8 mouse cellular contexts compared by ENCODE assay signal in genomic region chr2:130697153-130697810, GRCm38 (mm10). TPM values are rescaled to one million over a fixed set of nuclear protein-coding genes. Genes with fewer than 3 reads are reported as not detected.
A peak's percentile ranks its signal among the peaks of the same experiment; 100 is the strongest.
DNase-seq lines count a peak whose midpoint lies in the region; ATAC-seq and TF ChIP-seq lines count a peak whose summit lies in the region.

TSS of gene Slc4a11 (minus strand) at chr2:130697519.

- under 1% methylated on average over 65 of the region's 65 CpGs for WGBS in embryonic facial prominence, embryonic 15.5 days
- WGBS in heart, postnatal 0 days, result under 1% methylated on average over 59 of the region's 65 CpGs

- H3K27ac ChIP-seq in embryonic facial prominence, embryonic 15.5 days (replicated peaks), result no peak within 1 kb of the TSS
- no peak within 1 kb of the TSS for H3K27ac ChIP-seq in heart, postnatal 0 days (ENCODE audit: low read depth)

- peaks cover 29% of the 10 kb centered on the region for H3K27me3 ChIP-seq in embryonic facial prominence, embryonic 15.5 days
- H3K27me3 ChIP-seq in heart, postnatal 0 days (ENCODE audit: control insufficient read depth, insufficient read depth, low read length), result peaks cover 46% of the 10 kb centered on the region

- TF ChIP-seq EP300 in heart, postnatal 0 days (IDR thresholded peaks at IDR 0.05; ENCODE audit: low read depth), result no peak

- peak; percentile 82 for ATAC-seq in embryonic facial prominence, embryonic 15.5 days (ENCODE audit: insufficient number of reproducible peaks, low FRiP score, low TSS enrichment, low read depth)
- peak; percentile 66 for ATAC-seq in heart, postnatal 0 days (ENCODE audit: insufficient read depth, low read depth)

- no peak for TF ChIP-seq CTCF in heart, postnatal 0 days (IDR thresholded peaks at IDR 0.05; ENCODE audit: low read depth)

- H3K36me3 ChIP-seq in embryonic facial prominence, embryonic 15.5 days, result no peaks in the 10 kb centered on the region
- H3K36me3 ChIP-seq in heart, postnatal 0 days (replicated peaks; ENCODE audit: control insufficient read depth, insufficient read depth, low read length), result no peaks in the 10 kb centered on the region

- H3K9ac ChIP-seq in embryonic facial prominence, embryonic 15.5 days, result peak within 1 kb of the TSS; percentile 37
- H3K9ac ChIP-seq in heart, postnatal 0 days (replicated peaks; ENCODE audit: low read depth, low read length), result peak within 1 kb of the TSS; percentile 34; the same call in 1 of the 2 replicates

- peak; percentile 65 for DNase-seq in CD4-positive helper T cell, adult 2 months (ENCODE audit: low read depth, low spot score)
- DNase-seq in T-cell, adult 2 months (ENCODE audit: low spot score), result peak; percentile 52
- DNase-seq in heart, postnatal 0 days (ENCODE audit: low spot score), result no peak
- DNase-seq in kidney, postnatal 25 days, result peak; percentile 67 to 83
- DNase-seq in lung, postnatal 36 days, result peak; percentile 76
- peak; percentile 5 for DNase-seq in retina, postnatal 7 days (ENCODE audit: low read depth, low spot score)
- DNase-seq in urinary bladder, postnatal 36 days (ENCODE audit: low spot score in 2 of 2), result peak; percentile 32 to 60

- H3K4me1 ChIP-seq in embryonic facial prominence, embryonic 15.5 days, result peaks cover 19% of the 10 kb centered on the region
- H3K4me1 ChIP-seq in heart, postnatal 0 days (ENCODE audit: control insufficient read depth, insufficient read depth), result 0 out of 2 replicates have a peak, but pooled peaks cover 7% of the 10 kb centered on the region

- peak within 1 kb of the TSS; percentile 62 for H3K4me3 ChIP-seq in embryonic facial prominence, embryonic 15.5 days (replicated peaks)
- H3K4me3 ChIP-seq in heart, postnatal 0 days (ENCODE audit: low read depth, low read length), result peak within 1 kb of the TSS; percentile 58

- peak within 1 kb of the TSS; percentile 99 for H3K4me2 ChIP-seq in embryonic facial prominence, embryonic 15.5 days (replicated peaks)
- H3K4me2 ChIP-seq in heart, postnatal 0 days (ENCODE audit: low read depth, low read length), result peak within 1 kb of the TSS; percentile 93

- no peaks in the 10 kb centered on the region for H3K9me3 ChIP-seq in embryonic facial prominence, embryonic 15.5 days (replicated peaks)
- no peaks in the 10 kb centered on the region for H3K9me3 ChIP-seq in heart, postnatal 0 days (replicated peaks; ENCODE audit: control insufficient read depth, low read length)

RNA-seq across cellular contexts. Expression of gene Slc4a11, which starts in this region (rescaled TPM):
- 4.7 and 5.4 TPM in 2 replicates for polyA plus RNA-seq in embryonic facial prominence, embryonic 15.5 days (2015; fragmentation: Nextera tagmentation; extraction: Ambion mirVana)
- total RNA-seq in heart, postnatal 0 days (2014; rRNA removed; ENCODE audit: low replicate concordance), result 0.99 and 1.1 TPM in 2 replicates
- polyA plus RNA-seq in heart, postnatal 0 days (2015; fragmentation: Nextera tagmentation; extraction: Ambion mirVana), result 0.03 and 0.07 TPM in 2 replicates
